Mouse (Mus musculus): ENCODE results near the gene Olfr718-ps1. TPM values are rescaled to one million over a fixed set of nuclear protein-coding genes. Genes with fewer than 3 reads are reported as not detected.

Gene Olfr718-ps1
- polyA plus RNA-seq, 1 experiment from 2014 or later = not detected

- peaks cover 40% of the 10 kb centered on the region for H3K36me3 ChIP-seq
Measured at GRCm38 (mm10) chr5:143095256-143095655, 52.1 kb downstream of the Olfr718-ps1 start.

GRCm38 (mm10) chr5:143092891-143093290 lies 54.5 kb downstream of the Olfr718-ps1 start:
- H3K4me2 ChIP-seq = no peak overlapping the region
- no peak overlapping the region for H3K9ac ChIP-seq
- no peak overlapping the region for H3K27ac ChIP-seq (ENCODE audit: poor library complexity, severe bottlenecking)
- WGBS = 56% methylated on average over 3 of the region's 3 CpGs
- no peak overlapping the region for H3K4me3 ChIP-seq
- peaks cover 58% of the 10 kb centered on the region for H3K36me3 ChIP-seq
- ATAC-seq (ENCODE audit: insufficient number of reproducible peaks, low FRiP score) = no peak
- H3K27me3 ChIP-seq (replicated peaks) = no peaks in the 10 kb centered on the region
- H3K9me3 ChIP-seq (replicated peaks) = no peaks in the 10 kb centered on the region
- H3K4me1 ChIP-seq (replicated peaks) = peaks cover 9% of the 10 kb centered on the region

More at GRCm38 (mm10) chr5:143095256-143095655, 52.1 kb downstream of the Olfr718-ps1 start:
- 90% methylated on average over 7 of the region's 7 CpGs for WGBS
- no peak for ATAC-seq (ENCODE audit: insufficient number of reproducible peaks, low FRiP score)
- Histone ChIP-seq H3K4me2 (no peak overlapping the region), H3K27ac (ENCODE audit: poor library complexity, severe bottlenecking) (no peak overlapping the region), H3K27me3 (replicated peaks) (no peaks in the 10 kb centered on the region), H3K4me3 (no peak overlapping the region), H3K4me1 (replicated peaks) (peaks cover 6% of the 10 kb centered on the region), H3K9me3 (replicated peaks) (no peaks in the 10 kb centered on the region), H3K9ac (no peak overlapping the region)

GRCm38 (mm10) chr5:143084898-143085297 lies 62.5 kb downstream of the Olfr718-ps1 start:
- no peak overlapping the region for H3K9ac ChIP-seq
- H3K4me3 ChIP-seq = no peak overlapping the region
- H3K36me3 ChIP-seq = peaks cover 71% of the 10 kb centered on the region
- H3K9me3 ChIP-seq (replicated peaks) = no peaks in the 10 kb centered on the region
- H3K4me1 ChIP-seq (replicated peaks) = 0 out of 2 replicates have a peak, but pooled peaks cover 9% of the 10 kb centered on the region
- ATAC-seq (ENCODE audit: insufficient number of reproducible peaks, low FRiP score) = no peak
- H3K27ac ChIP-seq (ENCODE audit: poor library complexity, severe bottlenecking) = no peak overlapping the region
- no peaks in the 10 kb centered on the region for H3K27me3 ChIP-seq (replicated peaks)
- WGBS = 71% methylated on average over 4 of the region's 4 CpGs
- H3K4me2 ChIP-seq = no peak overlapping the region

Small RNA genes within 50 kb of the gene (microRNA-seq; reads per million reads assigned to microRNA genes)
- not detected for gene Gm44405

Other genes starting within 250 kb of the Olfr718-ps1 start
- gene Actb, start 240.8 kb downstream of the Olfr718-ps1 start, polyA plus RNA-seq (2016; fragmentation: Nextera tagmentation; extraction: Ambion mirVana) = 6,292 and 6,382 TPM in 2 replicates
- gene Fscn1, start 187.2 kb downstream of the Olfr718-ps1 start, polyA plus RNA-seq (2016; fragmentation: Nextera tagmentation; extraction: Ambion mirVana) = 201 and 205 TPM in 2 replicates
- gene Rnf216, start 34.6 kb downstream of the Olfr718-ps1 start, polyA plus RNA-seq (2016; fragmentation: Nextera tagmentation; extraction: Ambion mirVana) = 38.7 and 40.4 TPM in 2 replicates
- gene Rbak, start 33.2 kb upstream of the Olfr718-ps1 start, polyA plus RNA-seq (2016; fragmentation: Nextera tagmentation; extraction: Ambion mirVana) = 8.8 and 9.0 TPM in 2 replicates
- gene Spdye4b, start 33.4 kb upstream of the Olfr718-ps1 start, polyA plus RNA-seq (2016; fragmentation: Nextera tagmentation; extraction: Ambion mirVana) = not detected in 2 replicates
- not detected in 2 replicates for gene Spdye4a, start 79.3 kb upstream of the Olfr718-ps1 start, polyA plus RNA-seq (2016; fragmentation: Nextera tagmentation; extraction: Ambion mirVana)
- gene Zfp12, start 87.6 kb upstream of the Olfr718-ps1 start, polyA plus RNA-seq (2016; fragmentation: Nextera tagmentation; extraction: Ambion mirVana) = 10.3 and 11.3 TPM in 2 replicates
- 4.6 and 4.9 TPM in 2 replicates for gene Zfp316, start 122.4 kb upstream of the Olfr718-ps1 start, polyA plus RNA-seq (2016; fragmentation: Nextera tagmentation; extraction: Ambion mirVana)
- 0.09 TPM in 1 of 2 replicates, not detected in the other for gene Zfp853, start 146.0 kb upstream of the Olfr718-ps1 start, polyA plus RNA-seq (2016; fragmentation: Nextera tagmentation; extraction: Ambion mirVana)
- gene E130309D02Rik, start 167.8 kb upstream of the Olfr718-ps1 start, polyA plus RNA-seq (2016; fragmentation: Nextera tagmentation; extraction: Ambion mirVana) = 26.9 and 27.6 TPM in 2 replicates
- 51.9 and 56.5 TPM in 2 replicates for gene Zdhhc4, start 181.7 kb upstream of the Olfr718-ps1 start, polyA plus RNA-seq (2016; fragmentation: Nextera tagmentation; extraction: Ambion mirVana)
- gene Grid2ip, start 209.8 kb upstream of the Olfr718-ps1 start, polyA plus RNA-seq (2016; fragmentation: Nextera tagmentation; extraction: Ambion mirVana) = 0.14 and 0.51 TPM in 2 replicates